Comparison of ENCODE assay signal across 8 mouse cellular contexts in genomic region chr4:41313722-41314121, GRCm38 (mm10). TPM values are rescaled to one million over a fixed set of nuclear protein-coding genes. Genes with fewer than 3 reads are reported as not detected.
DNase-seq lines count a peak whose midpoint lies in the region; ATAC-seq and TF ChIP-seq lines count a peak whose summit lies in the region.

No protein-coding gene starts in this region.

- H3K27ac ChIP-seq in left cerebral cortex, adult 2 months = peak overlapping the region; percentile 97
- peak overlapping the region; percentile 48 for H3K27ac ChIP-seq in brown adipose tissue, adult 24 weeks (replicated peaks; ENCODE audit: low read depth, low read length)
- peak overlapping the region; percentile 96 for H3K27ac ChIP-seq in heart, embryonic 16.5 days (ENCODE audit: low read length)
- H3K27ac ChIP-seq in liver, embryonic 15.5 days (replicated peaks) = peak overlapping the region; percentile 98

- no peak for ATAC-seq in heart, embryonic 16.5 days (replicated peaks; ENCODE audit: extremely low read depth, insufficient read depth, low FRiP score)
- peak; percentile 6; the same call in 1 of the 2 replicates for ATAC-seq in liver, embryonic 15.5 days (ENCODE audit: insufficient read depth)

- no peaks in the 10 kb centered on the region for H3K27me3 ChIP-seq in heart, embryonic 16.5 days (ENCODE audit: control insufficient read depth, insufficient read depth, low read length)
- no peaks in the 10 kb centered on the region for H3K27me3 ChIP-seq in liver, embryonic 15.5 days

- H3K9me3 ChIP-seq in heart, embryonic 16.5 days (replicated peaks; ENCODE audit: control insufficient read depth, low read length) = no peaks in the 10 kb centered on the region
- no peaks in the 10 kb centered on the region for H3K9me3 ChIP-seq in liver, embryonic 15.5 days (replicated peaks)

- H3K4me2 ChIP-seq in heart, embryonic 16.5 days (ENCODE audit: low read depth, low read length) = peak overlapping the region; percentile 79
- peak overlapping the region; percentile 87 for H3K4me2 ChIP-seq in liver, embryonic 15.5 days

- intact Hi-C loops in left cerebral cortex, adult 2 months (cut with DNase I) = loop anchor here (1.0 to 2.0 kb wide), 3 partner anchors 36 to 77 kb away; partner anchors contain the start of gene Ubap2
- intact Hi-C loops in left cerebral cortex, postnatal 14 days (cut with DNase I) = loop anchor here (2.0 kb wide), 1 partner anchor 77 kb away; no protein-coding TSS in a partner anchor

- 11% methylated on average over 14 of the region's 14 CpGs for WGBS in heart, embryonic 16.5 days
- 10% methylated on average over 14 of the region's 14 CpGs for WGBS in liver, embryonic 15.5 days (ENCODE audit: insufficient replicate concordance)

- peaks cover 6% of the 10 kb centered on the region for H3K4me1 ChIP-seq in brown adipose tissue, adult 24 weeks (ENCODE audit: control insufficient read depth, insufficient read depth, insufficient read length, low read length)
- peaks cover 20% of the 10 kb centered on the region for H3K4me1 ChIP-seq in heart, embryonic 16.5 days (ENCODE audit: control insufficient read depth, insufficient read depth, low read length)
- peaks cover 65% of the 10 kb centered on the region for H3K4me1 ChIP-seq in liver, embryonic 15.5 days (replicated peaks)

- H3K9ac ChIP-seq in heart, embryonic 16.5 days (ENCODE audit: low read length) = peak overlapping the region; percentile 89
- H3K9ac ChIP-seq in liver, embryonic 15.5 days = peak overlapping the region; percentile 98

- peaks cover 28% of the 10 kb centered on the region for H3K36me3 ChIP-seq in heart, embryonic 16.5 days (ENCODE audit: control insufficient read depth, insufficient read depth)
- peaks cover 44% of the 10 kb centered on the region for H3K36me3 ChIP-seq in liver, embryonic 15.5 days (replicated peaks)

- H3K4me3 ChIP-seq in left cerebral cortex, adult 2 months = peak overlapping the region; percentile 93
- H3K4me3 ChIP-seq in brown adipose tissue, adult 24 weeks (ENCODE audit: insufficient read depth, low read depth, low read length) = peak overlapping the region; percentile 96
- peak overlapping the region; percentile 89 for H3K4me3 ChIP-seq in heart, embryonic 16.5 days (ENCODE audit: low read length)
- peak overlapping the region; percentile 87 for H3K4me3 ChIP-seq in liver, embryonic 15.5 days (replicated peaks)

- no peak for TF ChIP-seq CTCF in left cerebral cortex, adult 2 months (IDR thresholded peaks at IDR 0.05)

- no peak for DNase-seq in left cerebral cortex, adult 2 months (ENCODE audit: extremely low spot score in 1 of 2, low spot score in 2 of 2)
- DNase-seq in left cerebral cortex, postnatal 14 days (ENCODE audit: low spot score in 2 of 2) = no peak
- no peak for DNase-seq in urinary bladder, postnatal 14 days (ENCODE audit: low spot score)
- DNase-seq in natural killer cell, adult 2 months (ENCODE audit: low spot score in 2 of 2) = no peak
- no peak for DNase-seq in layer of hippocampus, postnatal 14 days (ENCODE audit: low spot score in 2 of 2)

RNA-seq across cellular contexts. Expression of gene Dcaf12, which starts 1.0 kb away (rescaled TPM):
- 10 to 100 TPM; 39.9 to 42.4 TPM for total RNA-seq in left cerebral cortex, adult 2 months (2021)
- total RNA-seq in left cerebral cortex, postnatal 14 days (2021) = 10 to 100 TPM; 52.7 to 55.3 TPM
- polyA plus RNA-seq in brown adipose tissue, adult 24 weeks (2012; ENCODE audit: insufficient read depth, insufficient read length, missing spikeins) = 15.5 and 18.8 TPM in 2 replicates
- 54.2 and 55.0 TPM in 2 replicates for polyA plus RNA-seq in heart, embryonic 16.5 days (2015; fragmentation: Nextera tagmentation; extraction: Ambion mirVana)
- 75.9 and 82.7 TPM in 2 replicates for polyA plus RNA-seq in liver, embryonic 15.5 days (2015; fragmentation: Nextera tagmentation; extraction: Ambion mirVana)
- total RNA-seq in layer of hippocampus, postnatal 14 days (2021) = 10 to 100 TPM; 51.0 to 54.5 TPM

RNA-seq across cellular contexts. Expression of gene Ubap1, which starts 35.1 kb away (rescaled TPM):
- total RNA-seq in left cerebral cortex, adult 2 months (2021) = 10 to 100 TPM; 47.7 to 49.0 TPM
- 10 to 100 TPM; 42.1 to 45.7 TPM for total RNA-seq in left cerebral cortex, postnatal 14 days (2021)
- 52.4 and 56.3 TPM in 2 replicates for polyA plus RNA-seq in brown adipose tissue, adult 24 weeks (2012; ENCODE audit: insufficient read depth, insufficient read length, missing spikeins)
- 46.7 and 48.6 TPM in 2 replicates for polyA plus RNA-seq in heart, embryonic 16.5 days (2015; fragmentation: Nextera tagmentation; extraction: Ambion mirVana)
- polyA plus RNA-seq in liver, embryonic 15.5 days (2015; fragmentation: Nextera tagmentation; extraction: Ambion mirVana) = 32.4 and 34.2 TPM in 2 replicates
- total RNA-seq in layer of hippocampus, postnatal 14 days (2021) = 10 to 100 TPM; 44.0 to 44.3 TPM

RNA-seq across cellular contexts. Expression of gene Ubap2, which starts 38.8 kb away (rescaled TPM):
- 10 to 100 TPM; 39.4 to 42.2 TPM for total RNA-seq in left cerebral cortex, adult 2 months (2021)
- total RNA-seq in left cerebral cortex, postnatal 14 days (2021) = 10 to 100 TPM; 46.1 to 47.6 TPM
- polyA plus RNA-seq in brown adipose tissue, adult 24 weeks (2012; ENCODE audit: insufficient read depth, insufficient read length, missing spikeins) = 18.6 and 19.3 TPM in 2 replicates
- polyA plus RNA-seq in heart, embryonic 16.5 days (2015; fragmentation: Nextera tagmentation; extraction: Ambion mirVana) = 50.8 and 59.2 TPM in 2 replicates
- polyA plus RNA-seq in liver, embryonic 15.5 days (2015; fragmentation: Nextera tagmentation; extraction: Ambion mirVana) = 22.9 and 25.0 TPM in 2 replicates
- total RNA-seq in layer of hippocampus, postnatal 14 days (2021) = 10 to 100 TPM; 40.7 to 50.6 TPM

Comparison
In these comparisons a context has a peak if more than half of its experiments do, and no peak if none do; other contexts are left out.
1. H3K27ac ChIP-seq: peak in every context shown above with its lines; median percentile 98 in liver, embryonic 15.5 days; 97 in left cerebral cortex, adult 2 months; 96 in heart, embryonic 16.5 days; 48 in brown adipose tissue, adult 24 weeks.